Mouse (Mus musculus) duodenum, adult 2 months (tissue): ENCODE data around the gene Cdca4. TPM values are rescaled to one million over a fixed set of nuclear protein-coding genes. Genes with fewer than 3 reads are reported as not detected.

Experiments used
- polyA plus RNA-seq: library from polyadenylated mRNA; depleted of rRNA; stranded (reverse); fragments of >200 nt; gene quantifications from 2 replicates; pipeline ENCODE4 v1.2.3, GENCODE M21; 2012; ENCODE audit warnings: low replicate concordance; rRNA removed

Cdca4 gene
- polyA plus RNA-seq, result 9.2 and 11.5 TPM in 2 replicates

GRCm38 (mm10) chr12:112829244-112829864 lies at the start of gene Cdca4:
Cdca4 (minus strand) TSS chr12:112829423.

DNA sequence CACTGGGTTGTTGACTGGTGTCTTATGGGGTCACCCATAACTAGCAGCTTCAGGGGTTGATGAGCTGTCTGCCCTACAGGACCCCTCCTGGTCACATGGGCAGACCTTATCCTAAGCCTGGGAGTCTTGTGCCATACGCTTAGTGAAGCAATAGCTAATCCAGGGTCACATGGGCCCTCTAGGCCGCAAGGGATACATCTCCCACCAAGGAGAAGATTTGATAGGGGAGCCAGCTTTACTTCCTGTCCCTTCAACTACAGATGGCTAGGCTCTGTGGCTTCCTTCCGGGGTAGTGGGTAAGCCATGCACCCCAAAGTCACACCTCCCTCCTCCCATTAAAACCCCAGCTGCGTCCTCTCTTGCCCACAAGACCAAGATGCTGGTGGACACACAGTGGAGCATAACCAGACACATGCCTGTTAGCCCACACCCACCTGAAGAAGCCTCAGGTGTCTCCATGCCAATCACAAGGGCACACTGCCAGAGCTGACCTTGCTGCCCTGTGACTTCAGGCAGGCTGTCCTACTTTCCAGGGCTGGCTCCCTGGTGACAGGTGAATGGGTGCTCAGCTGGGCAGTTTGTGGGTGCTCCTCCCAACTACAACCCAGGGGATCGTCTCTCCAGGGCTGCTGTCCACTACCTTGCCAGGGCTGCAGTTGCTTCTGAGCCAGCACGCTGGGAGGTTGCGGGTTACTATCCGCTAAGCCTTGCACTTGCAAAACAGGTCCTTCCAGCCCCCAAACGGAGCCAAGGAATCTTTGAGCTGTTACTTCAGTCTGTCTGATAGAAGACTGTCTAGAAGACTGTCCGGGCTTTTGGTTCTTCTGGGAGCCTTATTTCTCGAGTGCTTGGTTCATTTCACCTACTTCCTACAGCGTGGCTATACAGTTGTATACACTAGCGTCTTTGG lies 39.2 kb upstream of the Cdca4 start, which contains the start of gene Gpr132:
TSS of gene Gpr132 (minus strand) at position 51 of the 910 bp plus-strand sequence.

DNA sequence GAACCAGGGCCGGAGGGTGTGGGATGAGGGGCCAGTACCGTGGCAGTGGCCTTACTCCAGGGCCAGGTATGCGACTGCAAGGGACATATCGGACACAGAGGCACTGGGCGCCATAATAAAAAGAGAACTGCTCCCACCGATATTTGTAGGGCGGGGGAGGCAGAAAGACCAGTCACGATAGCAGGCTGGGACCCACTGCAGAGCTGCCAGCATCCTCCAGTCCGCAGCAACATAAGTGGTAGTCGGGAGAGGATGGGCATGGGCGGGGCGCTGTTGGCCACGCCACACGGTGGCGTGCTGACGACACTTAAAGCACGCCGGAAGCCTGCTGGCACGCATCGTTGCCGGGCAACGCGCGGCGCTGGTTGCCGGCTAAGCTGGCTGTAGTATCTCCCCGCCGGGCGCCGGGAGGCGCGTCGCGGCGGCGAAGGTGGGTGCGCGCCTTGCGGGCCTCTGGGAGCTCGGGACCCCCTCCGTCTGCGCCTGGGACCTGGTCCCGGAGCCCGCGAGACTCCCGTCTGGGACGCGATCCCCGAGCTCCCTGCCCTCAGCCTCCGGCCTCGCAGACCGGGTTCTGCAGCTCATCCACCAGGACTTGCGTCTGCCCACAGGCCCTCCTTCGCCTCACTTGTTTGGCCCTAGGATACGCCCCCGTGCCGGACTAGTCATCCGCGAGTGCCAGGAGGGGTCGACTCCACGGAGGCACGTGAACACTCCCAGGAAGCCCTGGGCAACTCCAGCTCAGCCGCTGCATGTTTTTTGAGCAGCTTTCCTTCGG lies 20.4 kb downstream of the Cdca4 start, which contains the start of gene Clba1:
TSS of gene Clba1 (plus strand) at position 351 of the 778 bp plus-strand sequence.

DNA sequence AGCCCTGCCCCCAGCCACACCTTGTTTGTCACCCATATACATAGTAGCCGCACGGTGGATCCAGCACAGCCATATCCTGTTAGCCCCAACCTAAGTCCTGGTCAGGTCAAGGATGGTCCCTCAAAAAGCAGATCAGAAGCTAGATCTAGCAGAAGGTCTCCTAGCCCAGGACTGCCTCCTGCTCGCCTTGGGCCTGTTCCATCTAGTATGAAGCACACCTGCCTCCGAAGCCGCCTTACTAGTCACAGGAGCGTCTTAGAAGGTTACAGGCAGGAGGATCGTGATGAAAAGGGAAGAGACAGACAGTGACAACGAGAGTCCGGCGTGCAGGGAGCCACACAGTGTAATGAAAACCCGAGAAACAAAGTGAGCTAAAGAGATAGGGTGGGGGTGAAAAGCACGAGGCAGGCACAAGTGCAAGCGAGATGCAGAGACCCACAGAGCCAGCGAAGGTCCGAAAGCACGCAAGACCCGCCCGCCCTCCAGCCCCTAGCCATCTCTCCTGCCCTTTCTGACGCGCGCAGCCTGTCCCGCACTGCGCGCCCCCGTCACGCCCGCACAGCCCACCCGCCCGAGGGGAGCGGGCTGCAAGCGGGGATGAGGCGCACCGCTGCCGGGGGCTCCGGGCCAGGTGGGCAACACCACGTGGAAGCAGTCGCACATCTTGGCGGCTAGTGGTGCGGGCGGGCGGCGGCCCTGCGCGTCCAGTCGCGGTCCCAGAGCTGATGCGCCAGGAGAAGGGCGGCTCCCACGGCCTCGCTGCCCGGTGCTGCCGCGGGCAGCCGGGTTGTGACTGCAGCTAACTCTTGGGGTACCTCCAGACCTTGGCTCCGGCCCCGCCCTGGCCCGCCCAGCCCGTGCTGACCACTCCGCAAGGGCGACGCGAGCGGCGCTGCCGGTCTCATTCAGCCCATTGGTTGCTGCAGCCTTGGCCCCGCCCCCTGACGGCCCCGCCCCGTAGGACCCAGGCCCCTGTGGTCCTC lies 27.1 kb downstream of the Cdca4 start, which contains the start of gene Ahnak2:
TSS of gene Ahnak2 (minus strand) at position 794 of the 983 bp plus-strand sequence.

Other genes starting within 250 kb of the Cdca4 start
- 6.8 and 8.5 TPM in 2 replicates for gene Inf2, start 240.6 kb downstream of the Cdca4 start, polyA plus RNA-seq
- gene Adssl1, start 209.4 kb downstream of the Cdca4 start, polyA plus RNA-seq, result 3.0 and 6.9 TPM in 2 replicates
- gene Siva1, start 184.7 kb downstream of the Cdca4 start, polyA plus RNA-seq, result 21.6 and 24.5 TPM in 2 replicates
- 89.2 and 126 TPM in 2 replicates for gene Akt1, start 154.5 kb downstream of the Cdca4 start, polyA plus RNA-seq
- 20.0 and 27.2 TPM in 2 replicates for gene Zbtb42, start 150.6 kb downstream of the Cdca4 start, polyA plus RNA-seq
- 59.7 and 67.4 TPM in 2 replicates for gene Cep170b, start 109.0 kb downstream of the Cdca4 start, polyA plus RNA-seq
- gene Pld4, start 68.8 kb downstream of the Cdca4 start, polyA plus RNA-seq, result 14.3 and 22.6 TPM in 2 replicates
- gene Ahnak2, start 26.8 kb downstream of the Cdca4 start, polyA plus RNA-seq, result 0.60 and 1.4 TPM in 2 replicates
- gene Clba1, start 20.5 kb downstream of the Cdca4 start, polyA plus RNA-seq, result 2.1 TPM in 2 replicates
- 2.4 and 5.8 TPM in 2 replicates for gene Gpr132, start 38.8 kb upstream of the Cdca4 start, polyA plus RNA-seq
- gene Jag2, start 100.4 kb upstream of the Cdca4 start, polyA plus RNA-seq, result 7.0 and 9.9 TPM in 2 replicates
- gene Nudt14, start 112.7 kb upstream of the Cdca4 start, polyA plus RNA-seq, result 44.2 and 67.5 TPM in 2 replicates
- gene Btbd6, start 147.1 kb upstream of the Cdca4 start, polyA plus RNA-seq, result 69.2 and 256 TPM in 2 replicates
- 34.8 and 43.2 TPM in 2 replicates for gene Brf1, start 171.3 kb upstream of the Cdca4 start, polyA plus RNA-seq
- 18.6 and 27.8 TPM in 2 replicates for gene Pacs2, start 185.1 kb upstream of the Cdca4 start, polyA plus RNA-seq
- 0.18 and 0.29 TPM in 2 replicates for gene Tex22, start 245.1 kb upstream of the Cdca4 start, polyA plus RNA-seq